Mouse (Mus musculus): ENCODE results near the gene Ccdc50. TPM values are rescaled to one million over a fixed set of nuclear protein-coding genes. Genes with fewer than 3 reads are reported as not detected.
A peak's percentile ranks its signal among the peaks of the same experiment; 100 is the strongest.

Gene Ccdc50
- polyA plus RNA-seq, 1 experiment, result 16.4 TPM

GRCm38 (mm10) chr16:27375318-27375717 is 13.4 kb upstream of the Ccdc50 start:
- DNase-seq, result no peak
- TF ChIP-seq CTCF (IDR thresholded peaks at IDR 0.05; ENCODE audit: insufficient read depth, low read length) (no peak), POLR2A (IDR thresholded peaks at IDR 0.05; ENCODE audit: borderline replicate concordance, extremely low read depth, low read depth, low read length) (no peak)
- Histone ChIP-seq H3K4me3 (replicated peaks; ENCODE audit: extremely low read depth, low read depth, low read length) (no peak overlapping the region), H3K4me1 (ENCODE audit: control insufficient read depth, insufficient read depth, low read length) (no peaks in the 10 kb centered on the region)
- 82% methylated on average over 2 of the region's 2 CpGs for WGBS

- no peak overlapping the region for H3K4me3 ChIP-seq (replicated peaks; ENCODE audit: extremely low read depth, low read depth, low read length)
- DNase-seq, result no peak
- no peaks in the 10 kb centered on the region for H3K4me1 ChIP-seq (ENCODE audit: control insufficient read depth, insufficient read depth, low read length)
- no peak for TF ChIP-seq CTCF (IDR thresholded peaks at IDR 0.05; ENCODE audit: insufficient read depth, low read length)
- no peak for TF ChIP-seq POLR2A (IDR thresholded peaks at IDR 0.05; ENCODE audit: borderline replicate concordance, extremely low read depth, low read depth, low read length)
Measured at GRCm38 (mm10) chr16:27376556-27376955, 12.1 kb upstream of the Ccdc50 start.

DNA sequence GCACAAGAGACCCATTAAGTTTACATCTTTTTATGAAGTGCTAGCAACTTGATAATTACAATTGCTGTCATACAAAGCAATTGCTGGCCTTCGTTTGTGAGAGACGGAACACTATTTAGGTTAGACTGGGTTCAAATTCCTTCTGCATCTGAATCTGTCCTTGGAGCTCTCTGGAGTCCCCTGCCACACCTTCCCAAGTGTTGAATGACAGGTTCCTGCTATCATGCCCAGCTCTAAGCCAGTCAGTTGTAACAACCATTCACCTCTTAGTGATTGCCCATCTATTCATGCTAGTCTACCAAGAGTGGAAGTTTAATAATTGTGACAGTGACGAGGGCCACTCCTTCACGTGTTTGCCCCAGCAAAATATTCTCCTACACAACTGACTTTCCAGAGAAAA is 6.5 kb upstream of the Ccdc50 start:
- no peak overlapping the region for H3K4me3 ChIP-seq (replicated peaks; ENCODE audit: extremely low read depth, low read depth, low read length)
- H3K4me1 ChIP-seq (ENCODE audit: control insufficient read depth, insufficient read depth, low read length), result no peaks in the 10 kb centered on the region; the same call in 1 of the 2 replicates
- no peak for DNase-seq
- TF ChIP-seq POLR2A (IDR thresholded peaks at IDR 0.05; ENCODE audit: borderline replicate concordance, extremely low read depth, low read depth, low read length) (no peak), CTCF (IDR thresholded peaks at IDR 0.05; ENCODE audit: insufficient read depth, low read length) (no peak)
- WGBS, result 75% methylated on average over 4 of the region's 4 CpGs

GRCm38 (mm10) chr16:27384893-27385603 is 3.6 kb upstream of the Ccdc50 start:
- WGBS, result 53% methylated on average over 4 of the region's 4 CpGs
- no peak for TF ChIP-seq POLR2A (IDR thresholded peaks at IDR 0.05; ENCODE audit: borderline replicate concordance, extremely low read depth, low read depth, low read length)
- TF ChIP-seq CTCF (IDR thresholded peaks at IDR 0.05; ENCODE audit: insufficient read depth, low read length), result no peak
- DNase-seq, result no peak
- Histone ChIP-seq H3K4me1 (ENCODE audit: control insufficient read depth, insufficient read depth, low read length) (no peaks in the 10 kb centered on the region; the same call in 1 of the 2 replicates), H3K4me3 (replicated peaks; ENCODE audit: extremely low read depth, low read depth, low read length) (no peak overlapping the region)

GRCm38 (mm10) chr16:27385649-27386048 is 3.0 kb upstream of the Ccdc50 start:
- no peak for TF ChIP-seq POLR2A (IDR thresholded peaks at IDR 0.05; ENCODE audit: borderline replicate concordance, extremely low read depth, low read depth, low read length)
- Histone ChIP-seq H3K4me1 (ENCODE audit: control insufficient read depth, insufficient read depth, low read length) (peaks cover 3% of the 10 kb centered on the region), H3K4me3 (replicated peaks; ENCODE audit: extremely low read depth, low read depth, low read length) (no peak overlapping the region)
- WGBS, result 81% methylated on average over 1 of the region's 1 CpGs
- no peak for DNase-seq

GRCm38 (mm10) chr16:27386850-27387407 is 1.7 kb upstream of the Ccdc50 start:
- 69% methylated on average over 4 of the region's 4 CpGs for WGBS
- TF ChIP-seq POLR2A (IDR thresholded peaks at IDR 0.05; ENCODE audit: borderline replicate concordance, extremely low read depth, low read depth, low read length) (no peak), CTCF (IDR thresholded peaks at IDR 0.05; ENCODE audit: insufficient read depth, low read length) (no peak)
- H3K4me1 ChIP-seq (ENCODE audit: control insufficient read depth, insufficient read depth, low read length), result peaks cover 7% of the 10 kb centered on the region
- no peak overlapping the region for H3K4me3 ChIP-seq (replicated peaks; ENCODE audit: extremely low read depth, low read depth, low read length)
- no peak for DNase-seq

- H3K4me3 ChIP-seq (replicated peaks; ENCODE audit: extremely low read depth, low read depth, low read length), result peak overlapping the region; percentile 36
- H3K4me1 ChIP-seq (ENCODE audit: control insufficient read depth, insufficient read depth, low read length), result peaks cover 8% of the 10 kb centered on the region
- TF ChIP-seq POLR2A (IDR thresholded peaks at IDR 0.05; ENCODE audit: borderline replicate concordance, extremely low read depth, low read depth, low read length) (no peak), CTCF (IDR thresholded peaks at IDR 0.05; ENCODE audit: insufficient read depth, low read length) (no peak)
- WGBS, result 16% methylated on average over 12 of the region's 12 CpGs
- peak; percentile 7 for DNase-seq
Measured at GRCm38 (mm10) chr16:27387634-27388611, 746 bp upstream of the Ccdc50 start.

DNA sequence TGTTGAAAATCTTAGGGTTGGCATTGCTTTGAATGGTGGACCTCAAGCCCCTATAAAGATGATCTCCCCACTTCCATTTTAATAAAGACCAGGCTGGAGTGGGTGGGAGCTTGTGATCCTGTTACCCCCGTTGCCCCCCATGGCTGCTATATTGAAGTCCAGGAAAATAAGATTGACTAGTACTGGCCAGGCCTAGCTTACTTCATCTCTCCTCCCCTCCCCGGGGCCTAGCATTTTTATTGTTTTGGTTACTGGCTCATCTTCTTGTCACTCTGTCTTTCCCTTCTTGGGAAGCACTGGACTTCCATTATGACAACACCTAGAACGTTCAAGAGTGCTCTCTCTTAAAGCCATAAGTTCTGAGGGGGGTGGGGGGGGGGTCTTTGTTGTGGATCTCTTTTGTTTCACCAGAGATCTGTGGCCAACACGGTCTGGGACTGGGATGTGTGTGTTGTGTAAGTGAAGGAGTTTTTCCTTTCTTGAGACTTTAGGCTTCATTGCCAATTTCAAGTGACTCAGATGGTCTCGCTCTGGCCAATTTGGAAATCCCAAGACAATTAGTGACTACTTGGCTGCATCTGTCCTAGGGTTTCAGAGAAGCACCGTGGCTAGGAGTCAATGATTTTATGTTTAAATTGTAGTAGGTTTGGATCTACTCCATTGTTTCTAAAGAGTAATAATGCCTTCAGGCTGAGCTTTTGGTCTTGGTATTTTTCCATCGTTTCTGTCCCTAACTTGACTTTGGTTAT is 1.0 kb downstream of the Ccdc50 start:
- Histone ChIP-seq H3K4me1 (ENCODE audit: control insufficient read depth, insufficient read depth, low read length) (peaks cover 8% of the 10 kb centered on the region), H3K4me3 (replicated peaks; ENCODE audit: extremely low read depth, low read depth, low read length) (peak overlapping the region; percentile 82)
- TF ChIP-seq CTCF (IDR thresholded peaks at IDR 0.05; ENCODE audit: insufficient read depth, low read length) (no peak), POLR2A (IDR thresholded peaks at IDR 0.05; ENCODE audit: borderline replicate concordance, extremely low read depth, low read depth, low read length) (no peak)
- peak; percentile 17 for DNase-seq
- WGBS, result 17% methylated on average over 7 of the region's 7 CpGs

- Histone ChIP-seq H3K4me3 (replicated peaks; ENCODE audit: extremely low read depth, low read depth, low read length) (peak overlapping the region; percentile 13), H3K4me1 (ENCODE audit: control insufficient read depth, insufficient read depth, low read length) (peaks cover 8% of the 10 kb centered on the region)
- TF ChIP-seq POLR2A (IDR thresholded peaks at IDR 0.05; ENCODE audit: borderline replicate concordance, extremely low read depth, low read depth, low read length) (no peak), CTCF (IDR thresholded peaks at IDR 0.05; ENCODE audit: insufficient read depth, low read length) (no peak)
- WGBS, result 74% methylated on average over 4 of the region's 4 CpGs
- no peak for DNase-seq
Measured at GRCm38 (mm10) chr16:27390306-27390705, 1.6 kb downstream of the Ccdc50 start.
